Mouse (Mus musculus) kidney, postnatal 4 days (tissue): ENCODE measurements around the gene Usp38.
A peak's percentile ranks its signal among the peaks of the same experiment; 100 is the strongest.

Experiments used
- DNase-seq, 2 experiments: peaks; one replicate each; pipeline ENCODE4 v3.0.0; 2021; ENCODE audit warnings: mixed read lengths in 2 of 2

The Usp38 gene

DNA sequence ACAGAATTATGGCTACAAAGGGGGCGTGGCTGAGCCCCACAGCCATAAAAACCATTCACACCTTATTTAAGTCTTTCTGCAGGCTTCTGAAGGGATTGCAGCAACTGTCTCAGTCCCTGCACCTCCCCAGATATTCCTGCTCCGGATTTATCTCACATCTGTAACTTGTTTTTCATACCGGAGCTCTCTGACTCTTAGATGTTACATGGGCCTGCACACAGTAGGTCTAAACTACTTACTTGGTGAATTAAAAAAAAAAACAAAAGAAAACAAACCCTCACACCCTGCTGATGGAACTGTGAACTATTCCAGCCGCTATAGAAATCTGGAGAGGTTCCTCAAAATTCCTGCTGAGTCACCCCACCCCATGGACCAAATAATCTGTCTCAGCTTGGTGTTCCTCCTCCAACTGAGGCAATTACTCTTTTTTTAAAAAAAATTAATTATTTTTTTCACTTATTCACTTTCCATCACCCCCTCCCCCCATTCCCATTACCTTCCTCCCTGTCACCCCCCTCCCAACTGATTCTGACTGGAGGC, 53.6 kb downstream of the Usp38 start:
- DNase-seq: no peak

DNA sequence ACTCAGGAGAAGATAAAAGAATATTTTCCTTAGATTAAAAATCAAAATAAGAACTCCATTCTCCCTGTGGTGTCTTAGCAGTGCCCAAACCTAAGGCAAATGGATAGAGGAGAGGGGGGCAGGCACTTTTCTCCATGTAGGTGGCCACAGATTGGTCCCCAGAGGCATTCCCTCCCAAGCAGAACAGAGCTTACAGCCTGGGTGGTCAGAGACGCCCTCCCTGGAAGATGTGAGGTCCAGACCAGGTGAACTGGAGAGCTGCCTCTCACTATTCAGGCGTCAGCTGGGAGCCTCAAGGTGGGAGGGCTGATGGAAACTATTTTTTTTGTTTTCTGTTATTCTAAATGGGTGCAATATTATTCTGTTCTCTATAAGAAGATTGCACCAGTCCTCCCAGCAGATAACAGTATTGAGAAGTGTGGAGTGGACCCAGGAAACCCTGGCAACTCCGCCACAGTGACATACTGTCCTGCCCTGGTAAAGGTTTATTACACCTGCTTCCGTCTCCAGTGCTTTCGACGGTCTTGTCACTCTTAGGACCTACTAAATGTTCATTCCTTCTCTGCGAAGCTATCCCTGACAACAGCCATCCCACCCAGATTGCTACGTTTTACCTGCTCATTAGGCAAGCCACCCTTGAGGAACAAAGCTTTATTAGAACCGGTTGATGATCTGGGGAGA, 55.0 kb downstream of the Usp38 start:
- no peak for DNase-seq

DNA sequence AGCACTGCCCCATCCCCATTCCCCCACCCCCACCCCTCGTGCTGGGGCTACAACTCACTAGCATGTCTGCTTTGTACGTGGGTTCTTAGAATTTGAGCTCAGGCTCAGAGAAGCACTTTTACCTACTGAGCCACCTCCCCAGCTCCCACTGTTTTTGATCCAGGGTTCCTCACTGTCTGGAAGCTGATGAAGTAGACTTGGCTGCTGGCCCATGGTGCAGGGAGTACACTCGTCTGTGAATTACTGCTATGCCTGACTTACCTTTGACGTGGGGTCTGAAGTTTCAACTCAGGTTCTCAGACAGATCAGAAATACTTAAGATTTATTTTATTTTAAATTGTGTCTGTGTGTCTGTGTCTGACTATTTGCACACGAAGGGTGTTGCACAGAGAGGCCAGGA, 57.0 kb downstream of the Usp38 start:
- peak in 1 of 2 experiments; percentile 26 for DNase-seq

DNA sequence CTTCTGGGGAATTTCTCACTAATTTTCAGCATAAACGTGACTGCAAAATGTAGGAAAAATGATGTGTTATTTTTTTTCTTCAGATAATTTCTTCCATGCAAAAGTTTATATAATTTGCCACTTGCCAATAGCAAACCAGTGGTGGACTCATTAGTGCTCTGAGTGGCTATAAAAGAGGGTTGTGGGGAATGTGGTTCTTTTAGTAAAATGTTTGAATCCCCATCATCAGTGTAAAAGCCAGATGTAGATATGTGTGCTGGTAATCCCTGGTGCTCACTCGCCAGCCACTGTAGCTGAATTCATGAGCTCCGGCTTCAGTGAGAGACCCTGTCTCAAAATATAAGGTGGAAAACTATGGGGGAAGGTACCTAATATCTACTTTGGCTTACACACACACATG, 61.8 kb downstream of the Usp38 start:
- DNase-seq: no peak

DNA sequence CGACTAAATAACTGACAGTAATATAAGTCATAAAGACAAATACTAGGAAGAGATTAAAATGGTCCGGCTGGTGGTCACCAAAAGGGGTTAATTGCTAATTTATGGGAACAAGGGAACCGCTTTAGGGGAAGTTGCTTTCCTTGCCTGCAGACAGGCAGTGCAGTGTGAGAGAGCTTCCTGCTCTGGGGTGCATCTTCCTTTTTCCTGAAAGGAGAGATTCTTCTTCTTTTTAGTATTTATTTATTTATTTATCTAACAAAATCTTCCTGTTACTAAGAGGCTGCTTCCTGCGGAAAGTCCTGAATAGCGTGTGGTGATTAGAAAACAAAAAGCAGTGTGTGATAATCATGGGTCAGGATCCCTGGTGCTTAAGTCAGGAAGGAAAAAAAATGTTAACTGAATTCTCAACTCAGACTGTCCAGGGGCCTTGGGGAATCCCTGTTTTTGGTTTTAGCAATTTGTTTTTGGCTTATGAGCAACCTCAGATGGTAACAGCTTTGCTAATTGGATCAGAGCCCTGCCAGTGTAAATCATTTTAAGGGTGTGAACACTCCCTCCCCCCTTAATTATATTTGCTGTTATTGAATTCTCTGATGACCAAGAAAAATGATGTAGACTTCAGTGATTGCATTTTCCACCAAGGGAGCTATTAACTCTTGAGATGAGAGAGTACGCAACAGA, 62.4 kb downstream of the Usp38 start:
- DNase-seq: peak; percentile 14 to 33

DNA sequence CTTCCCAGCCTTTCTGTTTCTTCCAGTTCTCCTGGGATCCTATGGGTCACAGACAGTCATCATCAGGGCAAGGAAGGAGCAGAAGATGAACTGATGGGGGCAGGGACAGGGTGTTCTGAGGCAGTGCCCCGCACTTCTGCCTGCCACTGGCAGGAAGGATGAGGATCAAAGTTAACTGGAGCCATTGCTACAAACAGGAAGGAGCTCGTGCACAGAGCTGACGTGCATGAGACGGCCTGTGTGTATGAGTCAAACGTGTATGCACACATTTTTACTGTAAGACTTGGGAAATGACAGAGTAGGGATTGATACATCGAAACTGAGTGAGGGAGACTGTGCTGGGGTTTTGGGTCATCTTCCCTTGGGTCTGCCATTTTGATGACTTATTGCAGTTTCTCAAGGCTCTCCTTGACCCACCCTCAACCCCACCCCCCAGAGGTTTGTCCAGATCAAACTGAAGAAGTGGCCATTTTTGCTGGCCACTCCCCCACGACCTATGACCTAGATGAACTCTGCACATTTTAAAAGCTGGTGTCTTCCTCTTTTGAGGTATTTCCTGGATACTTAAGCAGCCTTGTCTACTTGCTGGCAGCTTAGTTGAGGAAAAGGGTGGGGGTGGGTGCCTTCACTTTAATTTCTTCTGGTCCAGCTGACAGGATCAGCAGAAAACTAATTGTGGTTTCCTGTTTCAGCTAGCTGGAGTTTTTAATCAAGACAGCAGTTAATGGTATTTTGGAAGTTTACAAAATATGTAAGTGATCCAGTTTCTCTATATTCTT, 66.1 kb downstream of the Usp38 start:
- DNase-seq: peak; percentile 30 to 48

DNA sequence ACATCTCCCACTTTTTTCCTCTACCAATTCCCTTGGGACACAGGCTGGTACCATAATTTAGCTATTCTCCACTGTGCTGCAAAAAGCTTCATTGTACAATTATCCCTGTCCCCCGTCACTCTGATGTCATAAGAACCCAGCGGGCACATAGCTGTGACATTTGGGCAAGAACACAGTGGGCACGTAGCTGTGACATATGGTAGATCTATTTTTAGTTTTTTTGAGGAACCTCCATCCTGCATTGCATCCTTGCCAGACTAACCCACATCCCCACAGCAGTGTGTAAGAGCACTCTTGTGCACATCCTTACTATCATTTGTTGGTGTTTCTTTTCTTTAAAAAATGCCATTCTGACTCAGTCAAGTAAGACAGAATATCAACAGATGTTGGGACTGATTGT, 71.0 kb downstream of the Usp38 start:
- DNase-seq: no peak

DNA sequence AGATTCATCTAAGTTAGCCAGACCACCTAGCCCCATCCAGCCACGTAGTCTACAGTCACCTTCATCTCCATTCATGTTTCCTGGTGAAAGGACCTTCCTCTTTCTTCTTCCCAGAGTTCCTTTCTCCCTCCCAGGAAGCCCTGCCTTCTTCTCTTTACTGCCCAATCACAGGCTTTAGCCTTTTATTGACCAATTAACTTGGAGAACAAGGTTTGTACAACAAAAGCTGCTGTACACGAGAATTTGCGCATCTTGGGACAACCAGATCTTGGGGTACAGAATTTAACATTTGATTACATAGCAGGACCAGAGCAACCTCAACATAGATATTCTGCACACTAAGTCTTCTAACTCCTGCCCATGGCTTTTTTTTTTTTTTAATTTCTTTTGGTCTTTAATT, 73.1 kb downstream of the Usp38 start:
- no peak for DNase-seq

DNA sequence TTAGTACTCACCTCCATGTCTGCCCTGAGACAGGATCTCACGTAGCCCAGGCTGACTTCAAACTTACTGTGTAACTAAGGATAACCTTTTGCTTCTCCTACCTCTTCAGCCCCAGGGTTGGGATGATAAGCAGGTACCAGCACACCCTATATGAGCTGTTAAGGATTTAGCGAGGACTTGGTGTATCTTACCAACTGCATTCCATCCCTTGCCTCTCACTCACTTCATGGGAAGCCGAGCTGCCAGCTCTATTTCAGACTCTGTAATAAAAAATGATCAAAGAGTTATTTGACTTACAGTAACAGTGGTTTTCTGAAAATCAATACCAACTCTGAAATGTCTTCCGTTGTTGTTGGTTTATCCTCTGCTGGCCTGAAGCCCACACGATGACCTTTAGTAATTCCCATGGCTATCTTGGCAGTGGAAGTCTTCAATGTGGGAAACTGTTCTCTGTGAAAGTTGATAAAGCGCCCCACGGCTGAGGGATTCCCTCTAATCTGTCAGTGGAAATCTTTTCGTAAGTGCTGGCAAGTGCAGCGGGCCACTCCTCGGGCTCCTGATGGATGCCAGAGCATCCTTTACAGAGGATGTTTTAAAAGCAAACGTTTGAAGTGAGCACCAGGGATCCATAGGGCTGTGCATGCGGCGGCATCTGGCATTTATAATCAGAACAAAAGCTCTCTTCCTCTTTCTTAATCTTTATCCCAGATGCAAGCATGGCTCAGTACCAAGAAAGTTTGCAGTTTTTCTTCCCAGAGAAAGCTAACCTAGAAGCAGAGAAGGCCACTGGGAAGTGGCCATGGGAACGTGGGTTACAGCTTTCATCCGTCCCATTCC, 76.7 kb downstream of the Usp38 start:
- DNase-seq: peak; percentile 6 to 28
